Mouse (Mus musculus) heart, embryonic 12.5 days (tissue): Measurements from ENCODE around the gene Gm49342. TPM values are rescaled to one million over a fixed set of nuclear protein-coding genes. Genes with fewer than 3 reads are reported as not detected.
A peak's percentile ranks its signal among the peaks of the same experiment; 100 is the strongest.
"Not testable (repeated sequence)": the region's sequence is repeated elsewhere in the genome, so short reads cannot be mapped to it uniquely, and the experiment has no call there.

Source experiments
- ATAC-seq: fragments of 200-750 bp; cut with Nextera tagmentation; 2 replicates; pipeline ENCODE4 v1.8.0; 2017; ENCODE audit warnings: moderate TSS enrichment, moderate library complexity; ENCODE audit not compliant: insufficient number of reproducible peaks, low FRiP score
- H3K27ac ChIP-seq: fragments of 300-500 bp; sonication (generic); 2 replicates; pipeline ENCODE4 v1.5.1; 2016; ENCODE audit warnings: mild to moderate bottlenecking, moderate library complexity; ENCODE audit not compliant: poor library complexity, severe bottlenecking
- H3K27me3 ChIP-seq: fragments of 300-500 bp; sonication (generic); replicated peaks from 2 replicates; pipeline ENCODE4 v1.6.1; 2016; ENCODE audit warnings: mild to moderate bottlenecking, moderate library complexity
- H3K36me3 ChIP-seq: fragments of 300-500 bp; sonication (generic); 2 replicates; pipeline ENCODE4 v1.6.1; 2016; ENCODE audit warnings: mild to moderate bottlenecking, moderate library complexity
- H3K4me1 ChIP-seq: fragments of 300-500 bp; sonication (generic); replicated peaks from 2 replicates; pipeline ENCODE4 v1.6.1; 2016; ENCODE audit warnings: mild to moderate bottlenecking
- H3K4me2 ChIP-seq: fragments of 300-500 bp; sonication (generic); 2 replicates; pipeline ENCODE4 v1.6.1; 2016; ENCODE audit warnings: mild to moderate bottlenecking, moderate library complexity
- H3K4me3 ChIP-seq: fragments of 300-500 bp; sonication (generic); 2 replicates; pipeline ENCODE4 v1.5.1; 2016; ENCODE audit warnings: mild to moderate bottlenecking
- H3K9ac ChIP-seq: fragments of 300-500 bp; sonication (generic); 2 replicates; pipeline ENCODE4 v1.6.1; 2016; ENCODE audit warnings: mild to moderate bottlenecking, moderate library complexity
- H3K9me3 ChIP-seq: fragments of 300-500 bp; sonication (generic); replicated peaks from 2 replicates; pipeline ENCODE4 v1.6.1; 2016; ENCODE audit warnings: mild to moderate bottlenecking, moderate library complexity
- WGBS: fragments of 180-500 bp; shearing (Covaris S2); methylation state at CpG from one replicate; pipeline ENCODE4 v1.1.7; 2016; 5-methylcytosine and 5-hydroxymethylcytosine counted together
- polyA plus RNA-seq: library from polyadenylated mRNA; unstranded; fragments of >200 nt; fragmentation: Nextera tagmentation; extraction: Ambion mirVana; gene quantifications from 2 replicates; pipeline ENCODE4 v1.2.1, GENCODE M21; 2016

Gm49342 gene
- polyA plus RNA-seq = not detected in 2 replicates

DNA sequence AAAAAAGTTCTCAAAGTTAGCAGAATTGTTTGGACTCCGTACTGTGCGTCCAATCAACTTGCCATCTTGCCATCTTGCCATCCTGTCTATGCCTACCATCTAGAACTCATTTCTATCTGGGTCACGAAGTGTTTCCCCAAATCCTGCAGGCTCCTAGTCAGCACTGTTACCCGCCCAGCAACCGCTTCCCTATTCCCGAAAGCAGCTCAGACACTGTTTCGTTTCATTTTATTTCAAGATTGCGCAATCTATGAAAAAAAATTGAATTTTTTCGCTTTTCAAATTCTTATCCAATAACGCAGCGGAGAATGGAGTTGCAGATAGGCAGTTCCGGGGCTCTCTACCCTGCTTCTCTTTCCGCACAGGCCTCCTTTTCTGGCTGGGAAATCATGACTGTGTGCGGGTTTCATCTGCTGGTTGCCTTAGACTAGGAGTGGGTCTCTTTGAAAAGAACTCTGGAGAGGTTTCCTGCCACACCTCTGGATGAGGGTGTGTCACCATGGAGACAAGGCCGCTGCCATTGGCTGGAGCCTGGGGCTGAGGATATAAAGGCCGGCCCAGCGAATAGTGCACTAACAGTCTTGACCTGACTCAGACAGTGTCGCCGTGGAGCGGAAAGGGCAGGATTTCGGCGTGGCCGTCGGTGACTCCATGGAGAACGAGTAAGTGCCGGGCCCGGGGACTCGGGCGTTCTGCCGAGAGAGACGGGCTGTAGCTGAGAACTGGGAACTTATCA, at the start of gene Gm49342:
TSS of gene Gm49342 (plus strand) at position 586 of the 736 bp plus-strand sequence.
- no peaks in the 10 kb centered on the region for H3K9me3 ChIP-seq
- H3K27me3 ChIP-seq = no peaks in the 10 kb centered on the region
- peak within 1 kb of the TSS; percentile 49 for H3K4me3 ChIP-seq
- H3K4me2 ChIP-seq = peak within 1 kb of the TSS; percentile 81
- WGBS = 16% methylated on average over 31 of the region's 31 CpGs
- H3K9ac ChIP-seq = peak within 1 kb of the TSS; percentile 69
- peaks cover 4% of the 10 kb centered on the region; the same call in 1 of the 2 replicates for H3K36me3 ChIP-seq
- H3K27ac ChIP-seq = peak within 1 kb of the TSS; percentile 94
- peak; percentile 98 for ATAC-seq
- peaks cover 9% of the 10 kb centered on the region for H3K4me1 ChIP-seq

DNA sequence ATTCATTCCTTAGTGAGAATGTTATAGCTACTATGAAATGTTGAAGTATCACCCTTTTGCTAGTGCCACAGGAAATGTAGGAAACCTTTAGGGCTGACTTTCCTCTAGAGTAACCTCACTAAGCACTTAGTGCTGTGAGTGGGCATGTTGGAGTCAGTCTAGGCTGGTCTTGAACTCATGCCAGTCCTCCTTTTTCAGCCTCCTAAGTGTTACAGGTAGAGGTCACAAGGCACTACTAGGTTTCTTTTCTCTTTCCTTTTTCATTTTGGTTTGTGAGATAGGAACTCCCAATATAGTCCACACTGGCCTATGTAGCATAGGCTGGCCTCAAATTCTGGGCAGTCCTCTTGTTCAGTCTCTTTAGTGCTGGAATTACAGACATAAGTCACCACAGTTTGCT, 48.9 kb upstream of the Gm49342 start:
- peaks cover 14% of the 10 kb centered on the region for H3K4me1 ChIP-seq
- no peak overlapping the region for H3K4me2 ChIP-seq
- H3K9me3 ChIP-seq = no peaks in the 10 kb centered on the region
- peaks cover 33% of the 10 kb centered on the region for H3K27me3 ChIP-seq
- H3K9ac ChIP-seq = no peak overlapping the region
- ATAC-seq = no peak
- no peak overlapping the region for H3K27ac ChIP-seq
- H3K36me3 ChIP-seq = no peaks in the 10 kb centered on the region
- H3K4me3 ChIP-seq = no peak overlapping the region

DNA sequence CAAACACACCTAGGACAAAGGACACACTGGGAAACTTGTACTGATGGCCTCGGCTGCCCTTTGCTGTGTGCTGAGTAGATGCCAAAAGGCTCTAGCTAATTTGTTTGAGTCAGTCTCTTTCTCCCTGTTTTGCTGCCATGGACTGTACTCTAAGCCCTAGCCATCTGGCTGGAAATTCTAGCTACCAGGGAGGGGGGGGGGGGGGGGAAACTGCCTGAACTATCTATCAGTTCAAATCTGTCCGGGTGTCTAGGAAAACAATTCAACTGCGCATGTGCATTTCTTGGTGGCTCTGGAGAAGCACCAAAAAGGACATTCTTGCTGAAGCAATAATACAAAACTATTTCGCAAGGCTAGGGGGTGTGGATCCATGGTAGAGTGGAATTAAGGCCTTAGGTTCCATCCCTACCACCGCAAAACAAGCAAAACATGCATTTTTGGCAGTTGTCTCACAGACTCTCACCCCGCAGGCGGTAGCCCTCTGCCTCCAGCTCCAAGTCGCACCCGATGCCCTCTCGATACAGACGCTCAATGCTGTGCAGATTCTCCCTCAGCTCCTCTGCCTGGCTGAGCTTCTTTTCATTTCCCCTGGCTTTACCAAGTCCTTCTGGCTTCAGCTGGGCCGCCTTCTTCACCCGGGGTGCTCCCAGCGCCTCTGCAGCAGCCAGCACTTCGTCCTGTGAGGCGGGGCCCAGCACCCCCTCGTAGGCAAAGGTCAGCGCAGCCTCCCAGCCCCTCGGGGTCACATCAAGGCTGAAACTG, 48.2 kb upstream of the Gm49342 start:
- Histone ChIP-seq H3K27me3 (peaks cover 33% of the 10 kb centered on the region), H3K4me1 (peaks cover 14% of the 10 kb centered on the region), H3K4me2 (peak overlapping the region; percentile 83), H3K9ac (peak overlapping the region; percentile 65), H3K36me3 (no peaks in the 10 kb centered on the region), H3K9me3 (no peaks in the 10 kb centered on the region), H3K27ac (no peak overlapping the region), H3K4me3 (peak overlapping the region; percentile 49)
- no peak for ATAC-seq
- WGBS = 14% methylated on average over 19 of the region's 19 CpGs

DNA sequence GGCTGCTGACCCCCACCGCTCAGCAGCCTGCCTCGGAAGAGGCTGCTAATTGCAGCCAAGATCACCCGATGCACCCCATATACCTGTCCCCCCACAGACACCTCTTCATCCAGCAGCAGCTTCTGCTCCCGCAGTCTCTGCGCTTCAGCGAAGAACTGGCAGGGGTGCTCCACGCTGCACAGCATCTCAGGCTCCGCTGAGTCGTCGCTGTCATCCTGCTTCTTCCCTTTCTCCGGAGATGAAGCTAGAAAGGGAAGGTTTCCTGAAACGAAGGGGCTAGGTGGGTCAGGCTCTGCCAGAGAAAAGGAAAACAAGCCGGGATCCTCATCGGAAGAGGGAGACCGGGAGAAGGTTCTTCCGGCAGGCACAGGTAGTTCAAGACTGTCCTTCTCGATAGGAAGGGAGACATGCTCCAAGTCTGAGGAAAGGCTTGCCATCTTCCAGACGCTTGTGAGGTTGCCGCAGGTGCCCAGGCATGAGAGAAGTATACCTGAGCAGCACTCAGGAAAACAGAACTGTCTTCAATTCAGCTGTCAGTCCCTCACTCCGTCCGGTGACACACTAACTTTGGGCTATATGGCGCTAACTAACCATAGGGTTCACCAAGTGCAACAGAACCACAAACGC, 47.5 kb upstream of the Gm49342 start:
- Histone ChIP-seq H3K27ac (no peak overlapping the region), H3K27me3 (peaks cover 33% of the 10 kb centered on the region)
- WGBS = 19% methylated on average over 23 of the region's 23 CpGs

DNA sequence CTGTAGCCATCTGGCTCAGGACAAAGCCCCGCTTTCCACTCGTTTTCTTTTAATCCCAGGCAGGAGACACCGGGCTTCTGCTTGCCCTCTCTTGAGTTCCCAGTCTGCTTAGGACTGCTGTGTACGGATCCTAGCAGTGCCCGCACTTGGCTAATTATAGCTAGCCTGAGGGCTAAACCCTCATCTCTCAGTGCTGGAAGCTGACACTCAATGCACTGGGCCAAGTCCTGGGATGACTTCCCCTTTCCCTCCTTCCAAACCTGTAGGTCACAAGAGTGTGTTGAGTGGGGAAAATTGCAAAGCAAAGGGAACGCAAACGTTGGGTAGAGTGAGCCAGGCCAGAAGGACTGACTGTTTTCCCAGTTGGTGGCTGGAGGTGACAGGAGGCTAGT, 46.9 kb upstream of the Gm49342 start, which contains the start of gene Klhl33:
TSS of gene Klhl33 (minus strand) at position 134 of the 392 bp plus-strand sequence.
- 35% methylated on average over 7 of the region's 7 CpGs for WGBS
- Histone ChIP-seq H3K9ac (peak within 1 kb of the TSS; percentile 65), H3K4me3 (peak within 1 kb of the TSS; percentile 49), H3K4me1 (peaks cover 14% of the 10 kb centered on the region), H3K9me3 (no peaks in the 10 kb centered on the region), H3K27me3 (peaks cover 33% of the 10 kb centered on the region), H3K36me3 (no peaks in the 10 kb centered on the region), H3K4me2 (peak within 1 kb of the TSS; percentile 83), H3K27ac (no peak within 1 kb of the TSS)
- no peak for ATAC-seq

More for the DNA sequence above, 47.5 kb upstream of the Gm49342 start:
- no peaks in the 10 kb centered on the region for H3K9me3 ChIP-seq
- peaks cover 14% of the 10 kb centered on the region for H3K4me1 ChIP-seq
- peak overlapping the region; percentile 65 for H3K9ac ChIP-seq
- peak overlapping the region; percentile 83 for H3K4me2 ChIP-seq
- no peaks in the 10 kb centered on the region for H3K36me3 ChIP-seq
- H3K4me3 ChIP-seq = peak overlapping the region; percentile 49
- ATAC-seq = no peak

DNA sequence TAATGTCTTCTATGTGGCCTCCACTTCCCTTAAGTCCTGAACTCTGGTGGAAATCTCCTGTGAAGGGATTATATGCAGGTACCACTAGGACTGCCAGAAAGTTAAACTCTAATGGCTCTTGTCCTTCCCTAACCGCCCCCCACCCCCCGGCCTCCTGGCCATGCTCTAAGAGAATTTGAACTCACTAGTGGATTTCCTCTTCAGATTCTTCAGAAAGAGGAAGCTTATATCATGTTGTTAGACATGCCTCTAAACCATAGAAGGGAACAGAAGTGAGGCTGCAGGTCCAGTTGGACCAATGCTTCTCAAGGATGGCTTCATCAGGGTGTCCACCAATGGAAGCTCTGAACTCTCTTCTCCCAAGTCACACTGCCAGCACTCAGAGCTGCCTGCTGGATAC, 46.3 kb upstream of the Gm49342 start:
- not testable (repeated sequence) for H3K9me3 ChIP-seq, ATAC-seq, H3K27ac ChIP-seq, H3K9ac ChIP-seq, H3K4me3 ChIP-seq, H3K36me3 ChIP-seq, H3K4me2 ChIP-seq
- Histone ChIP-seq H3K4me1 (peaks cover 14% of the 10 kb centered on the region), H3K27me3 (peaks cover 33% of the 10 kb centered on the region)
- 86% methylated on average over 2 of the region's 2 CpGs for WGBS

DNA sequence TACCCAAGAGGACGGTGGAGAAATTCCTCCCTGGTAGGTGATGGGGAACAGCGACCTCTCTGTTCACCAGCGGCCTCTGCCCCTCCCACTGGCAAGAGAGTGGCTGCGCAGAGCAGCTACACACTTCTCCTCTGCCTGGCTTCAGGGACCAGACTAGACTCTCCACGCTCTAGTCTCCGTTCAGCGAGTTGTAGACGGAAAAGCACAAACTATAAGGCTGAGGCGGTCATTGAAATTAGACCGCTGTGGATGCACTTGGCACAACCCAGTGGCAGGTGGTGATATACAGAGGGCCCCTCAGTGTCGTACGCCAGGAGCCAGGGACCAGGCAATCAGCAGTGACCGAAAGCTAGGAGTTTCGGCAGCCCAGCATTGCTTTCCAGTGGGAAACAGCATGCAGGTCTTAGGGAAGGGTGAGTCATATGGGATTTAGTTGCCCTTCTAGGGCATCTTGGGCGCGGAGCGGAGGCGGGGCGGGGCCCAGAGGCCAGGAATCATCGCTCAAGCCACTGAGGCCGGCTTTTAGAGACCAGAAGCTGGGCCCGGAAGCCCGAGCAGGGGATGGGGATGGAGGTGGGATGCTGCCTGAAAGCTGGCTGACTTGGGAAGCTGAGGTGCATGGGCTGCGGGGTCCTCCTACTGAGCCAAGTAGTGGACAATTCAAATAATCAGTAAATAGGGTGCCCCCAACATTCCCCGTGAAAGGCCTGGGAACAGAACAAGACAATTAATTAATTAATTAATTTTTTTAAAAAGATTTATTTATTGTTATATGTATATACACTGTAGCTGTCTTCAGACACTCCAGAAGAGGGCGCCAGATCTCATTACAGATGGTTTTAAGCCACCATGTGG, 40.1 kb upstream of the Gm49342 start:
- H3K4me2 ChIP-seq = peak overlapping the region; percentile 76
- peak overlapping the region; percentile 52 for H3K4me3 ChIP-seq
- peaks cover 7% of the 10 kb centered on the region for H3K4me1 ChIP-seq
- no peaks in the 10 kb centered on the region for H3K36me3 ChIP-seq
- WGBS = 4% methylated on average over 26 of the region's 26 CpGs
- no peaks in the 10 kb centered on the region for H3K9me3 ChIP-seq
- peak overlapping the region; percentile 65 for H3K9ac ChIP-seq
- ATAC-seq = peak; percentile 77
- no peaks in the 10 kb centered on the region for H3K27me3 ChIP-seq
- no peak overlapping the region for H3K27ac ChIP-seq

DNA sequence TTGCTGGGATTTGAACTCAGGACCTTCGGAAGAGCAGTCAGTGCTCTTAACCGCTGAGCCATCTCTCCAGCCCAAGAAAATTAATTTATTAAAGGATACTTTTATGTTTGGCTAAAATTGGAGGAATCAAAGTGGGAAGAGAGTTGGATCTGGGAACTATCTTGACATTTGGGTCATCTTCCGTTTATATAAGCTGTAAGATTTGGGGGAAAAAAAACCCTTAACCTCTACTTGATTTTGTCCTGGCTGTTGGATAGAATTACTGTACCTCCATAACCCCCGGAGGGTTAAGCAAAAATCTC, 39.5 kb upstream of the Gm49342 start:
- 86% methylated on average over 4 of the region's 4 CpGs for WGBS
- H3K9me3 ChIP-seq = no peaks in the 10 kb centered on the region

DNA sequence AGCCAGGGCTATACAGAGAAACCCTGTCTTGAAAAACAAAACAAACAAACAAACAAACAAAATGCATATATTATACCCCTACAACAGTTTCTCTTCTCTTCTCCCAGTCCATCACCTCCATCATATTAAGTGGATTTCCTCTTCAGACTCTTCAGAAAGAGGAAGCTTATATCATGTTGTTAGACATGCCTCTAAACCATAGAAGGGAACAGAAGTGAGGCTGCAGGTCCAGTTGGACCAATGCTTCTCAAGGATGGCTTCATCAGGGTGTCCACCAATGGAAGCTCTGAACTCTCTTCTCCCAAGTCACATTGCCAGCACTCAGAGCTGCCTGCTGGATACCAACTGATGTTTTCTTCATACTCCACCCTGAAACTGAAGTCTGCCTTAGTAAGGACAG, 39.0 kb upstream of the Gm49342 start:
- H3K27me3 ChIP-seq, ATAC-seq, H3K27ac ChIP-seq, H3K4me2 ChIP-seq, H3K4me3 ChIP-seq, H3K9ac ChIP-seq, H3K9me3 ChIP-seq, H3K36me3 ChIP-seq, H3K4me1 ChIP-seq: not testable (repeated sequence)

More for the DNA sequence above, 39.5 kb upstream of the Gm49342 start:
- no peak overlapping the region for H3K9ac ChIP-seq
- H3K4me3 ChIP-seq = no peak overlapping the region
- ATAC-seq = no peak
- H3K27ac ChIP-seq = no peak overlapping the region
- H3K4me2 ChIP-seq = no peak overlapping the region
- H3K4me1 ChIP-seq = peaks cover 7% of the 10 kb centered on the region
- no peaks in the 10 kb centered on the region for H3K36me3 ChIP-seq
- no peaks in the 10 kb centered on the region for H3K27me3 ChIP-seq

DNA sequence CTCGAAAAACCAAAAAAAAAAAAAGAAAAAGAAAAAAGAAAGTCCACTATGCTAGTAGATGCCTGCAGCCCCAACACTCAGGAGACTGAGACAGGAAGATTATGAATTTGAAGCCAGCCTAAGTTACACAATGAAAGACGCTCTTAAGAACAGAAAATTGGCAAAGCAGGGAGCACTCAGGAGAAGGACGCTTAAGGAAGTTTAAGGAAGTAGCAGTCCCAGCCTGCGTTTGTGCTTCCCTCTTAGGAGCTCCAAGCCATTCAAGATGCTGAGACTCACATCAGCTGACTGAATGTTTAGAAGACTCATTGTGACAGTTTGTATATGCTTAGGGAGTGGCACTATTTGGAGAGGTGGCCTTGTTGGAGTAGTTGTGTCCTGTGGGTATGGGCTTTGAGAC, 36.2 kb upstream of the Gm49342 start:
- H3K9ac ChIP-seq = no peak overlapping the region
- H3K27ac ChIP-seq = no peak overlapping the region
- peaks cover 7% of the 10 kb centered on the region for H3K4me1 ChIP-seq
- ATAC-seq = no peak
- H3K9me3 ChIP-seq = no peaks in the 10 kb centered on the region
- no peak overlapping the region for H3K4me2 ChIP-seq
- H3K36me3 ChIP-seq = peaks cover 26% of the 10 kb centered on the region
- no peaks in the 10 kb centered on the region for H3K27me3 ChIP-seq
- no peak overlapping the region for H3K4me3 ChIP-seq
- WGBS = 74% methylated on average over 4 of the region's 4 CpGs
